Mouse (Mus musculus) left cerebral cortex, adult 8-10 months (tissue): ENCODE measurements around the gene Msh2. TPM values are rescaled to one million over a fixed set of nuclear protein-coding genes. Genes with fewer than 3 reads are reported as not detected.

Source experiments
- DNase-seq, 2 experiments: peaks; one replicate each; pipeline ENCODE4 v3.0.0; 2022; ENCODE audit warnings: low spot score in 2 of 2
- total RNA-seq, 4 experiments: library from RNA; stranded (reverse); gene quantifications; 2 replicates each; pipeline ENCODE4 v1.2.4; 2022

The Msh2 gene
- total RNA-seq, 4 experiments from 2014 or later, result 32.0 to 39.4 (median 35.4) TPM

DNA sequence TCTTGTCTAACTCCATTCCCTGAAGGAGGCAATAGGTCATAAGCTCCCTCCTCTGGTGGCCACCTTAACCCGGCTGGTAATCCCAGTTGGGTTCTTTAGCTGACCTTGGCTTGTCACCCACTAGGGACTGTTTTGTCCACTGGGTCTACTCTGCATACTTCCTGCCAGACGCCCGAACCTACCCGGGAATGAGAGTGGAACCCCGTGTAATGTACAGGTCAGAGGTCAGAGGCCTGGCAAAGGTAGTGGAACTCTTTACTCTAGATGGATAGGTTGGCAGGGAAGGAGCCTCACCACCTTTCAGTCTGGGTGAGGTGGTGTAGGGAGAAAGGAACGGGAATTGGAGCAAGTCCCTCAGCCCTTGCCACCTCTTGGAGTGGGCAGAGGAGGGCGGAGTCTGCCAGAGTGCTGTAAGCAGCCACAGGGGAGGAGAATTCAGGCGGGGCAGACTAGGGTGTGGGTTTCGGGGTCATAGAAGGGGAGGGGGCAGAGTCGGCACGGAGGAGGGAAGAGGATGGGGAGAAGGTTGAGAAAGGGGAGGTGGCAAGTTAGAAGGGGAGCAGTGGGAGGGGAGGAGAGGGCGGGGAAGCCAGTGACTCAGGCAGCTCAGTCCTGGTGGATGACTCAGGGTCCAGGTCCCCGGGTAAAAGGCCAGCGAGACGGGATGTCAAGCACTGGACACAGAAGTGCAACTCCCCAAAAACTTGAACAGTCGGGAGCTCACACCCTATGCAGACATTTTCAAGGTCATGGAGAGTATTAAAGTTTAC is 27.1 kb downstream of the Msh2 start:
- DNase-seq, result no peak

DNA sequence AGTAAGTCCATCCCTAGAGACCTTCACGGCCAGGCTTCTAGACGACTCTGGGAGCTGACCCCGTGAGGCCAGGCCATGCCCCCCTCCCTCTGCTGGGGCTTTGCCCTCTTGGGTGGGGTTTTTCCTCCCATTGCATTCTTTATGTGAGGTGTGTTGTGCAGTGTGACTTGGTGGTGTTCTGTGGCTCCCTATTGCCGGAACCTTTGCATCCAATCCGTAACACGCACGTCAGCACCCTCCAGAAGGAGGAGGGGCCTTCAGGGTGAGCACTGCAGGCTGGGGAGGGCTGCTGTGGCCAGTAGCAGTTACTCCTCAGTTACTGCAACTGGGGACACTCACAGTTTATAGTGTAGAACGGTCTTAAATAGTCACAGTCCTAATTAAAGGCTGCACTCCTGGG is 28.0 kb downstream of the Msh2 start:
- no peak for DNase-seq

DNA sequence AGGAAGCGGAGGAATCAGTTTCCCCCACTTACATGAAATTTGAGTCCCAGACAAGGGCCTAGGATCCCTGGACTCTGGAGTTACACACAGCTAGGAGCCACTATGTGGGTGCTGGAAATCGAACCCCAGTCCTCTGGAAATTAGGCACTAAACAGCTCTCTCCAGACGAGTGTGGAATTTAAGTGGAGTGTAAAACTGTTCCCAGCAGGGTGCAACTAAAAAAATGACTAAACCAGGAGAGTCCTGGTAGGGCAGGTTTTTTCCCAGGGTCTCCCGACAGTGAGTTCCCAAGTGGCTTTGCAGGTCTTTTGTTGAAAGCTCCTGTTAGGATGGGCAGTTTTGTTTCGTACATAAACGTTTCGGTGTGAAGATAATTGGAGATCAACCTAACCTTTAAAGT is 52.6 kb downstream of the Msh2 start:
- DNase-seq, result no peak

DNA sequence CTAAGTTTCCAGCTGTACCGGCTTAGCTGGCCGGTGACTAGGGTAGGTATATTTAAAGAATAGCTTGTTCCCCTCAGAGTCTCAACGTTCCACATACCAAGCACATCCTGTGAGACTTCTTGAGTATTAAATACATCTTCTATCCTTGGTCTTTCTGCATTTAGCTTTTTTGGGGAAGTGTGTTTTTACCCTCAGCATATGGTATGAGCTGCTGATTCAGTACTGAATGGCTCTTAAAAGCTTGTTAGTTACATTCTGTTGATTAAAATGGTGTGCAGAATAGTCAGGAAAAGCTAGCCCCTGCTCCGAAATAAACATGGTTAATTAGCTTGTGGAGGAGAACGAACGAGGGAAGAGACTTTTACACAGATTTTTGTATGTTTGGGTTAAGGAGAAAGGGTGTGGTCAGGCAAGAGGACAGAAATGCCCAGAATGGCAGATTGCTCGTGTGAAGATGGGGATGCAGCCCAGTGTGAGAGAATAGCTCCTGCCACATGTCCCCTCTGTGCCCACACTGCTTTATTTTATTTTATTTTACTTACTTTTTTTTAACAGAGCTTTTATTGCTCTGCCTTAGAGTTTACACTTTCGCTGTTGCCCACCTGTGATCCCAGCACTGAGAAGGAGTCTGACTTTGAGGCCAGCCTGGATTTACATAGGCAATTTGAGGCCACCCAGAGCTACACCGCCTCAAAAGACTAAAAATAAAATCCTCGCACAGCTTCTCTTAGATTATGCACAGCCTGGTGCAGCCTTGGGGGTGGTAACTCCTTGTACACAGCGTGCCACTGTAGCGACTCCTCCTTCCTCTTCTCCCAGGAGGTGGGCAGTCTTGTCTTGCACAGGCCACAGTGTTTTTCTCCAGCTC is 54.6 kb downstream of the Msh2 start:
- peak in 1 of 2 experiments; percentile 64 for DNase-seq

DNA sequence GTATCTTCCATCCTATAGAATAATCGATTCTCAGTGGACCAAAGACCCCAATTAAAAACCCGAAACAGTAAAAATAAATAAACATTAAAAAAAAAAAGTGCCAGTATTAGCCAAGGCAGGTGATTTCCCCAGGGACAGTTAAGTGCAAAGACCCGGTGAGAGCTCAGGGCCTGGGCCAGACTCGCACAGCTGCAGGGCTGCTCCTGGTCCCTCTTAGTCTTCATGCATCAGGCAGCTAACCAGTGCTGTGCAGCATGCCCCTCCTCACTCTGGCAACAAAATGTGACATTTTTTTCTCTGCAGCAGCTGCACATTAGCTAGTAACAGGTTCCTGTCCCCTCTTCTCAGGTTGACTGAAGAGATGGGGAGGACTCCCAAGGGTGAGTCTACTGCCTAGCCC is 59.8 kb downstream of the Msh2 start:
- DNase-seq, result no peak

DNA sequence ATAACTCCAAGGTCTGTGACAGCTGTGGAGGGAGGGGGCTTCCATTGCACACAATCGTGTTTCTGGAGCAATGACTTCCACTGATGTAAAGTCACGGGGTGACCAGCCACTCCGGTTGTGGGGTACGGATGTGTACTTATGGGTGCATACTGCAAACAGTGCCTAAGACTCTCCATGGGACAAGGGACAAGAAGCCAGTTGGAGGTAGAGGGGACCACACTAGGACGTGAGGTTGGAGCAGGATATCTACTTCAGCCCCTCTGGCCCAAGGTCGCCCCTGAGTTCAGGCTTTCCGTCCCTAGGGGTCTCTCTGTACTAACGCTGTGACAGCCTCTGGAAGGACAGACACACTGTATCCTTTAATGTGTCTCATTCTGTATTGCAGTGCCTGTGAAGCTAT is 62.3 kb downstream of the Msh2 start:
- no peak for DNase-seq

DNA sequence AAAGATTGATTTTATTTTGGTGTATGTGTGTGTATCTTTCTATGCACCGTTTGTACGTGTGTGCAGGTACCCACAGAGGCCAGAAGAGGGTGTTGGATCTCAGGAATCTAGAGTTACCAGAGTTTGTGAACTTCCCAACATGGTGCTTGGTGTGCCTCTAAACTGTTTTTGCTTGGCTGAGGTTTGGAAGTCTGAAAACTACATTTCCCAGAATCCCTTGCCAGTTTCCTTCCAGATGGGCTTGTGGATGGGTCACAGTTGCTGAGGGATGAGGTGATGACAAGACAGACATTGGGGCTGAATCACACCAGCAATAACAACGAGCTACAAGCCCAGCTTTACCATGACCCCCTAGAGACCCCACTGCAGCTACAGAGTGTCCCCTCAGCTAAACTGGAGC is 65.0 kb downstream of the Msh2 start:
- no peak for DNase-seq

DNA sequence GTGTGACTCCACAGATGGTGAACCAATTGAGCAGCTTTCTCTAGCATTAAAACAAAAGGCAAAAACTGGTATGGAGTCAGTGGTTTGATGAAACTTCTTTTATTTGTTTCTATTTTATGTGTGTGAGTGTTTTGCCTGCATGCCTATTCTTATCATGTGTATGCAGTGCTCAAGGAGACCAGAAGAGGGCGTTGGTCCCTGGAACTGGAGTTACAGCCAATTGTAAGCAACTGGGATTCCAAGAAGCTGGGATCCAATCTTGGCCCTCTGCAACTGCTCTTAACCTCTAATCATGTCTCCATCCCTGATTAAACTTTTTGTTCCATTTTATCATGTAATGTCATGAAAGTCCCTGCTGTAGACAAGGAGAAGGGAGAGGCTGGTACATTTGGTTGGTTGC is 67.7 kb downstream of the Msh2 start:
- DNase-seq, result no peak

DNA sequence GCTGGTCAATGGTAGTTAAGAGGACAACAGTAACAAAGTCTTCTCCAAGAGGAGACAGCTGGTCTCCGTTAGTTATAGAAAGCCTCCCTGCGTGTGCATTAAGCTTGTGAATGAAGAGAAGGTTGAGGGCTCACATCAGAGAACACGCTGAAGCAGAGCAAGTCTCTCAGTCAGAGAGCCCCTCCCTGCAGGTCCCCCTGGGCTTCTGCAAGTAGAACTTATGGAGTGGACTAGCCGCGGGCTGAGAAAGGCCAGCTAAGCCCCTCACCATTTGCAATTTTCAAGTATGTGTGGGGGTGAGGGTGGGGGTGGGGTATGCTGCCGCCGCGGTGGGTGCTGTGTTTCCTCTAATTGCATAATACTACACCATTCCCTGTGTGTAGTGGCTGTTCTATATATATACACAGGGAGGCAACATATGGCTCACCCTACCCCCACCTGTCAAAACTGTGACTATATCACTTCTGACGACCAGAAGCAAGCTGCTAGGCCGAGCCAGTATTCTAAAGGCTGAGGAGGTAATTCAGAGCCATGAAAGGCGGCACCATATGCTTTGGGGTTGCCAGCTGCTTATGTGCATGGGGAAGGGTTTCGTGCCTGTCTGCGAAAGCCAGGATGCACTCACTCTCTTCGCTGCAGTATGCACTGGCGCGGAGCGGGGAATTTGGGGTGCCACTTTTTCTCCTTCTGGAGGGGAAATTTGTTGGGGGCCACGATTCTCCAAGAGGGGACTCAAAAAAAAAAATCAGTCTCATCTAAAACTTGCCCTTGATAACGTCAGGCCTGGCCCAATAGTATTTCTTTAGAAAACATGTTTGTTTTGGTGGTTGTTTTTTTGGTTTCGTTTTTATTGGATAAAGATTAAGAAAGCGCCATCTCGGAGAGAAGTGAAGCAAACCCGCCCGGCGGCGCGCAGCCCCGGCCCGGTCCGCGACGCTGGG is 73.1 kb downstream of the Msh2 start:
- peak; percentile 56 to 92 for DNase-seq

DNA sequence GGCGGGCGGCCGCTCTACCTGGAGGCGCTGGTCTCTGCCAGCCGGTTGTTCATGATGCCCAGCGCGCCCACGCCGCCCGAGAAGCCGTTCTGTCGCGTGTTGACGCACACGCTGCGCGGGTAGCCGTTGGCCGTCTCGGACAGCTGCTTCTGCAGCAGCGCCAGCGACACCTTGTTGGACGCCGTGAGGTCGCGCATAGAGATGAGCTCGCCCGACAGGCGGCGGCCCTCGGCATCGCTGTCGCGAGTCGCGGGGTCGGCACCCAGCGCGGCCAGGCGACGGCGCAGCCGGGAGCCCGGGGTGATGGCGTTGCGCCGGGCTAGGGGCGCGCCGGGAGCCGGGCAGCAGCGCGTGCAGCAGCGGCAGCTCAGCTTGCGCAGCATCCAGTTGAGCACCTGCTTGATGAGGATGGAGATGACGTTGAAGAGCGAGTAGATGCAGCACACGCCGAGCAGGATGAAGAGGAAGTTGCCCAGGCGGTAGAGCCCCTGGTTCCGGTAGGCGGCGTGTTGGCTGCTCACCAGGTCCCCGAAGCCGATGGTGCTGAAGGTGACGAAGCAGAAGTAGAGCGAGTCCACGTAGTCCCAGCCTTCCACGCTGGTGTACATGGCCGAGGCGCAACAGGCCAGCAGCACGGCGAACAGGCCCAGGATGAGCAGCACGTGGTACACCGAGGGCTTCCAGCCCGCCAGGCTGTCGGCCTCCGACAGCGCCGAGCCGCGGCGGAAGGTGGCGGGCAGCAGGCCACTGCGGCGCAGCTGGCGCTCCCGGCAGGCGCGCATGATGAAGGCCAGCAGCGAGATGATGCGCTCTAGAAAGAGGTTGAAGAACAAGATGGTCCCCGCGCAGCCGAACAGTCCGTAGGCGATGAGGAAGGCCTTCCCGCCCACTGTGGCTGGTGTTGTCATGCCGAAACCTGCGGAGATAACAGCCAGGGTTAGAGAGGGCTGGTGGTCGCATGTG is 74.1 kb downstream of the Msh2 start:
- DNase-seq, result peak; percentile 42 to 75

DNA sequence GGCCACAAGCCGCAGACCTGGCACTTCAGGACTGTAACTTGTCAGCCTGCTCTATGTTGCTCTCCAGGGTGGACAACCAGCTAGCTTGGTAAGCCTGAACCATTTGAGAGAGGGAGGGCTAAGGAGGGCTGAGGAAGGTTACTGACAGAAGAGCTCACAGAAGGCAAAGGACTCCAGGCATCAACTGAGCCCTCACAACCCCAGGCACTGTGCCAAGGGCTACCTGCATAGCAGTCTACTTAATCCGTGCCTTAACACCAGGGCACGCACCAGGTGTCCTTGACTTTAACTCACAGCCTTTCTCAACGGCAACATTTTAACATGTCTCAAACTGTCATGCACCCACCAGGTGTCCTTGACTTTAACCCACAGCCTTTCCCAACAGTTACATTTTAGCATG is 88.2 kb downstream of the Msh2 start:
- no peak for DNase-seq

DNA sequence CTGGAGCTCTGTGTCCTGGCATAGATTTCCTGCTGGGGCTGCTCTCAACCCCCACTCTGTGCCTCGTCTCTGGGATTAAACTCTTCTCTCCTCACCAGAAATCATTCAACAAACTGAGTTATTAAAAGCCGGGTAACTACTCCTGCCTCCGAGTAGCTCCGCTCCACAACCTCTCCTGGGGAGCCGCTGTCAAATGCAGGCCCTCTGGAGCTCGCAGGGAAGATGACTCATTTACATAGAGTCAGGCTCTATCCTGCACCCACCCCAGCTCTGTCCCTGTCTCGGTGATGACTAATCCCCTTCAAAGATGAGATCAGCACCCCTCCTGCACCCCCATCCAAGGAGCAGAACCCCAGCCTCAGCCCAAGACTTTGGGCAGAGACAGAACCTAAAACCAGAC is 91.0 kb downstream of the Msh2 start:
- DNase-seq, result peak in 1 of 2 experiments; percentile 57

DNA sequence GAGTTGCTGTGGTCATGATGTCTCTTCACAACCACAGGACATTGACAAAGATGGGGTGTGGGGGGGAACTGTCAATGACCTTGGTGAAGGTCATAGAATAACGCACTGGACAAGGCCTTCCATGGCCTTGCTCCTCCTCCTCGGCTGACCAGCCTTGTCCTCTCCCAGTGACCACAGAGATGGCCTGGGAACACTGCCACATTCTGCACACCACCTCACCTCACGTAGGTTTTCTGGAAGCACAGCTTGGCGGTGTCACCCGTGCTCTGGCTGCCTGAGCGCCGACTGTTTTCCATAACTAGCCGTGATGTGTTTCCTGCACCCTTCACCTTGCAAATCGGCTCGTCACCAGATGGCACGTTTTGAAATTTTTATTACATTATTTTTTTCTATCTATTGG is 92.9 kb downstream of the Msh2 start:
- no peak for DNase-seq

DNA sequence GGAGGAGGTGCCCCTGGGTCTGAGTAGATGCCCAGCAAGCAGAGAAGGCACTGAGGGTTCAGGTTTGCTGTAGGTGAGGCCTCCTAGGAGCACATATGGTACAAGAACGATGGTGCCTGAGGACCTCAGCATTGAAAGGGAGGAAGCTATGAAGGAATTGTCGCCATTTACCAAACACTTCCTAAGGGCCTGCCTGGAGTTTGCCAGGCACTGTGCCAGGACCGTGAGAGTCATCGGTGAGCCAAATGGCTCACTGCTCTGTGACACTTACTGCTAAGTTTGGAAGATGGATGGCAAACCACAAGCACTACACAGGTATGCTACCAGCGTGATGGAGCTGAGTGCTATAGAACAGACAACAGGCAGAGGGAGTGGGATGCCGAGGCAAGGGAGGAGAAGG is 94.8 kb downstream of the Msh2 start:
- no peak for DNase-seq

DNA sequence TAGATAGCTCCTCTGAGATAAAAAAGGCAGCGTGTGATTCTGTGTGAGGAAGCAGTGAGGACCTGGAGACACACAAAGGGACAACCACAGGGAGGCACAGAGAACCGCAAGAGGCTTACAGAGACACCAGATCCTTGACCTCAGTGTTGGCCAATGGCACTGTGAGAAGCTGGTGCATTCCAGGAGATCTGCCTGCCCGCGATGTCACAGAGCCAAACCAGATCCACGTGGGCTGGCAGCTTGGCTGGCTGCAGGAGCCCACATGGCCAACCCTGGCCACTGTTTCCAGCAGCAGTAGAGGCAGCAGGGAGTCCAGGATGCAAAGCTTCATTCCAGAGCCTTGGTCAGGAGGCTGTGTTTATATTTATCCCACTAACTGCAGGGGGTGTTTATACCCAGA is 98.6 kb downstream of the Msh2 start:
- no peak for DNase-seq

DNA sequence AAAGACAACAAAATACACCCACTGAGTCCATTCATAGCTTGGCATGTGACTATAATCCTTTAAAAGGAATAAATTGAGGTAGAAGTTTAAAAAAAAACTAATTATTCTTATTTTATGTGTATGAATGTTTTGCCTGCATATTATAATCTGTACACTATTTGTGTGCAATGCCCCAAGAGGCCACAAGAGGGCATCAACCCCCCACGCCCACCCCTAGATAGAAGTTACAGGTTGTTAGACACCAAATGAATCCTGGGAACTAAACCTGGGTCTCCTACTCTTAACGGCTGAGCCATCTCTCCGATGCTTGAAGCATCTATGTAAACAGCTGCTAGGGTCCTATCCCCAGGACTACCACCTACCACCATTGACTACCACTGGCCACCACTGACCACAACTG is 101.0 kb downstream of the Msh2 start:
- DNase-seq, result no peak
